Mouse (Mus musculus) midbrain, embryonic 14.5 days (tissue): ENCODE results near the gene Gm20388. TPM values are rescaled to one million over a fixed set of nuclear protein-coding genes. Genes with fewer than 3 reads are reported as not detected.

Source experiments
- ATAC-seq: fragments of 200-750 bp; cut with Nextera tagmentation; 2 replicates; pipeline ENCODE4 v1.8.0; 2017; ENCODE audit warnings: moderate number of reproducible peaks, moderate library complexity; ENCODE audit not compliant: low FRiP score, low TSS enrichment
- DNase-seq: peaks from one replicate; pipeline ENCODE4 v3.0.0-alpha.2; 2015
- H3K27ac ChIP-seq: fragments of 300-500 bp; sonication (generic); replicated peaks from 2 replicates; pipeline ENCODE4 v1.5.1; 2014; ENCODE audit warnings: mild to moderate bottlenecking, low read depth, low read length, moderate library complexity
- H3K27me3 ChIP-seq: fragments of 300-500 bp; sonication (generic); 2 replicates; pipeline ENCODE4 v1.6.1; 2014; ENCODE audit warnings: low read length, control low read depth, mixed read lengths; ENCODE audit not compliant: control insufficient read depth, insufficient read depth
- H3K36me3 ChIP-seq: fragments of 300-500 bp; sonication (generic); 2 replicates; pipeline ENCODE4 v1.6.1; 2014; ENCODE audit warnings: low read length, control low read depth; ENCODE audit not compliant: control insufficient read depth, insufficient read depth
- H3K4me1 ChIP-seq: fragments of 300-500 bp; sonication (generic); 2 replicates; pipeline ENCODE4 v1.6.1; 2014; ENCODE audit warnings: mild to moderate bottlenecking, antibody characterized with exemption, low read length, control low read depth; ENCODE audit not compliant: control insufficient read depth, insufficient read depth
- H3K4me2 ChIP-seq: fragments of 300-500 bp; sonication (generic); 2 replicates; pipeline ENCODE4 v1.6.1; 2014; ENCODE audit warnings: mild to moderate bottlenecking, low read length, moderate library complexity
- H3K4me3 ChIP-seq: fragments of 300-500 bp; sonication (generic); replicated peaks from 2 replicates; pipeline ENCODE4 v1.5.1; 2014; ENCODE audit warnings: low read depth, low read length
- H3K9ac ChIP-seq: fragments of 300-500 bp; sonication (generic); replicated peaks from 2 replicates; pipeline ENCODE4 v1.6.1; 2014; ENCODE audit warnings: mild to moderate bottlenecking, low read length, moderate library complexity
- H3K9me3 ChIP-seq: fragments of 300-500 bp; sonication (generic); 2 replicates; pipeline ENCODE4 v1.6.1; 2016; ENCODE audit warnings: low read length, control low read depth, mixed read lengths; ENCODE audit not compliant: control insufficient read depth
- WGBS: fragments of 180-500 bp; shearing (Covaris S2); extraction: QIAGEN DNeasy Blood & Tissue Kit; methylation state at CpG from one replicate; pipeline ENCODE4 v1.1.7; 2014; 5-methylcytosine and 5-hydroxymethylcytosine counted together
- polyA plus RNA-seq: library from polyadenylated mRNA; unstranded; fragments of >200 nt; fragmentation: Nextera tagmentation; extraction: Ambion mirVana; gene quantifications from 2 replicates; pipeline ENCODE4 v1.2.1, GENCODE M21; 2014

The Gm20388 gene
- polyA plus RNA-seq, 1 experiment from 2014 or later, result 4.1 TPM

GRCm38 (mm10) chr8:121181285-121181884 lies 1270.7 kb downstream of the Gm20388 start:
- Histone ChIP-seq H3K9ac (no peak overlapping the region), H3K36me3 (no peaks in the 10 kb centered on the region), H3K4me2 (no peak overlapping the region), H3K9me3 (no peaks in the 10 kb centered on the region), H3K27ac (no peak overlapping the region), H3K27me3 (no peaks in the 10 kb centered on the region), H3K4me3 (no peak overlapping the region), H3K4me1 (0 out of 2 replicates have a peak, but pooled peaks cover 6% of the 10 kb centered on the region)
- no peak for DNase-seq
- ATAC-seq, result no peak
- WGBS, result 80% methylated on average over 10 of the region's 10 CpGs

- Histone ChIP-seq H3K27ac (no peak overlapping the region), H3K9me3 (no peaks in the 10 kb centered on the region), H3K4me2 (no peak overlapping the region), H3K4me3 (no peak overlapping the region), H3K36me3 (no peaks in the 10 kb centered on the region), H3K27me3 (no peaks in the 10 kb centered on the region), H3K4me1 (no peaks in the 10 kb centered on the region), H3K9ac (no peak overlapping the region)
- DNase-seq (no peak), ATAC-seq (no peak)
- WGBS, result 87% methylated on average over 15 of the region's 15 CpGs
Measured at GRCm38 (mm10) chr8:121187491-121188364, 1277.1 kb downstream of the Gm20388 start.

- no peaks in the 10 kb centered on the region for H3K4me1 ChIP-seq
- DNase-seq (no peak), ATAC-seq (no peak)
- no peak overlapping the region for H3K4me2 ChIP-seq
- H3K9me3 ChIP-seq, result no peaks in the 10 kb centered on the region
- H3K27me3 ChIP-seq, result no peaks in the 10 kb centered on the region
- H3K4me3 ChIP-seq, result no peak overlapping the region
- H3K27ac ChIP-seq, result no peak overlapping the region
- H3K9ac ChIP-seq, result no peak overlapping the region
- 84% methylated on average over 9 of the region's 9 CpGs for WGBS
- no peaks in the 10 kb centered on the region for H3K36me3 ChIP-seq
Measured at GRCm38 (mm10) chr8:121188994-121189393, 1278.4 kb downstream of the Gm20388 start.

- DNase-seq (no peak), ATAC-seq (no peak)
- Histone ChIP-seq H3K4me3 (no peak overlapping the region), H3K27me3 (no peaks in the 10 kb centered on the region), H3K36me3 (no peaks in the 10 kb centered on the region), H3K27ac (no peak overlapping the region), H3K4me1 (no peaks in the 10 kb centered on the region), H3K4me2 (no peak overlapping the region), H3K9me3 (no peaks in the 10 kb centered on the region), H3K9ac (no peak overlapping the region)
- 79% methylated on average over 8 of the region's 8 CpGs for WGBS
Measured at GRCm38 (mm10) chr8:121192451-121192850, 1281.8 kb downstream of the Gm20388 start.

DNA sequence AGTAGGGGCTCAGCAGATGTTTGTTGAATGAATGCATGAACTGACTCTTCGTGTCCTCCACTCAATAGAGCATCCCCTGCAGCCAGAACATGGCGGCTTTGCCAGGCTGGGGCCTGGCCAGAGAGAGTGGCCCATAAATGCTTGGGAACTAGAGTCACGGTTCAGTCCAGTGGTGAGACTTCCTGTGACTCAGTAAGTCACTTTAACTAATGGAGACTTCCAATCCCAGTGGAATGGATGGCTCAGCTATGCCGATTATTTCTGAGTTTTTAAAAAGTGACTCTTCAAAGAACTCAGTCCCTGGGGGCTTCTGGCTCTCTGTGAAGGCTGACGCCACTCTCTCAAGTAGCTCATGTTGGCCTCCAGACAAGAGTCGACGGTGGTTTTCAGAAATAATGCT lies 1285.3 kb downstream of the Gm20388 start:
- Histone ChIP-seq H3K9ac (no peak overlapping the region), H3K4me2 (no peak overlapping the region), H3K4me1 (no peaks in the 10 kb centered on the region), H3K9me3 (no peaks in the 10 kb centered on the region), H3K27ac (no peak overlapping the region), H3K4me3 (no peak overlapping the region), H3K27me3 (no peaks in the 10 kb centered on the region), H3K36me3 (no peaks in the 10 kb centered on the region)
- 76% methylated on average over 7 of the region's 7 CpGs for WGBS
- no peak for ATAC-seq
- no peak for DNase-seq

- WGBS, result 80% methylated on average over 16 of the region's 16 CpGs
- H3K4me1 ChIP-seq, result no peaks in the 10 kb centered on the region
- no peaks in the 10 kb centered on the region for H3K27me3 ChIP-seq
- no peak overlapping the region for H3K27ac ChIP-seq
- H3K9me3 ChIP-seq, result no peaks in the 10 kb centered on the region
- DNase-seq (no peak), ATAC-seq (no peak)
- H3K36me3 ChIP-seq, result no peaks in the 10 kb centered on the region
- H3K4me3 ChIP-seq, result no peak overlapping the region
- H3K9ac ChIP-seq, result no peak overlapping the region
- H3K4me2 ChIP-seq, result no peak overlapping the region
Measured at GRCm38 (mm10) chr8:121196726-121197668, 1286.4 kb downstream of the Gm20388 start.

DNA sequence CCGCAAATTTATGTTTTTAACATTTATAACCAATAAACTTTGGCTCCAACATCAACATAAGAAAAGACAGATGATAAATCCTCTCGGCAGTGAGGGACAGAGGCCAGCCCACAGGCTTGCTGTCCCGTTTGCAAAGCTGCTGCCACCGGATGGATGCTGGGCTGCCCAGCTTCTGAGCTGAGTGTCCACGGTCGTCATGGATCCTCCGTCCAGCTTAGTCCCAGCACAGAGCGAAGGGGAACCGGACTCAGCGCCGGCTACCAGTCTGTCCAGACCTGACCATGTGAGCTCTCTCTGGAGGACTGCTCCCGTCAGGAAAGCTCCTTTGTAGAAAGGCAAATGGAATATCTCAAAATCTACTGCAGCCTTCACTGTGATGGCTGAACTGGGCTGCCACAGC lies 1289.4 kb downstream of the Gm20388 start:
- Histone ChIP-seq H3K4me2 (no peak overlapping the region), H3K27me3 (no peaks in the 10 kb centered on the region), H3K36me3 (no peaks in the 10 kb centered on the region), H3K9ac (no peak overlapping the region), H3K4me3 (no peak overlapping the region), H3K9me3 (no peaks in the 10 kb centered on the region), H3K27ac (no peak overlapping the region), H3K4me1 (no peaks in the 10 kb centered on the region)
- 64% methylated on average over 12 of the region's 12 CpGs for WGBS
- ATAC-seq, result no peak
- no peak for DNase-seq

DNA sequence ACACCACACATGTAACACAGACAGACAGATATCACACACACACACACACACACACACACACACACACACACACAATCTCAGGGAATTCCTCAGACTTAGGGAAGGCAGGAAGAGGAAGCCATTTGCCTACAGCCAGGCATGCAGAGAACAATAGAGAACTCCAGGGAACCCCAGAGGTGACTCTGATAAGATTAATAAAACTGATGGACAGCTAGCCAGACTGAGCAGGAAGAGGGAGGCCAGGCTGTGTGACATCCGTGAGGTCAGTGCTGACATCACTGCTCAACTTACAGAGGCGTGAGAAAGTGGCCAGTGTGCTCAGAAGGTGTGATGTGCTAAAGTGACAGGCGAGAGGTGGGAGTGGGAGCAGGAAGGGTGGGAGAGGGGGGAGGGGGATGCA lies 1290.3 kb downstream of the Gm20388 start:
- Histone ChIP-seq H3K4me1 (no peaks in the 10 kb centered on the region), H3K27me3 (no peaks in the 10 kb centered on the region), H3K27ac (no peak overlapping the region), H3K4me2 (no peak overlapping the region), H3K4me3 (no peak overlapping the region), H3K9ac (no peak overlapping the region), H3K9me3 (no peaks in the 10 kb centered on the region), H3K36me3 (no peaks in the 10 kb centered on the region)
- ATAC-seq, result no peak
- no peak for DNase-seq
- WGBS, result 55% methylated on average over 3 of the region's 3 CpGs
